Mouse (Mus musculus) liver, embryonic 13.5 days (tissue): ENCODE results near the gene E2f4. TPM values are rescaled to one million over a fixed set of nuclear protein-coding genes. Genes with fewer than 3 reads are reported as not detected.

Experiments used
- ATAC-seq: fragments of 200-750 bp; cut with Nextera tagmentation; 2 replicates; pipeline ENCODE4 v1.8.0; 2017; ENCODE audit warnings: low read depth, mild to moderate bottlenecking, moderate number of reproducible peaks, moderate library complexity
- DNase-seq: peaks from one replicate; pipeline ENCODE4 v3.0.0; 2022
- H3K27ac ChIP-seq: fragments of 300-500 bp; sonication (generic); 2 replicates; pipeline ENCODE4 v1.5.1; 2015; ENCODE audit warnings: moderate library complexity, mild to moderate bottlenecking, inconsistent platforms
- H3K27me3 ChIP-seq: fragments of 300-500 bp; sonication (generic); 2 replicates; pipeline ENCODE4 v1.6.1; 2015; ENCODE audit warnings: mild to moderate bottlenecking, inconsistent platforms
- H3K36me3 ChIP-seq: fragments of 300-500 bp; sonication (generic); 2 replicates; pipeline ENCODE4 v1.6.1; 2015; ENCODE audit warnings: mild to moderate bottlenecking, inconsistent platforms
- H3K4me1 ChIP-seq: fragments of 300-500 bp; sonication (generic); replicated peaks from 2 replicates; pipeline ENCODE4 v1.6.1; 2015; ENCODE audit warnings: inconsistent platforms
- H3K4me2 ChIP-seq: fragments of 300-500 bp; sonication (generic); 2 replicates; pipeline ENCODE4 v1.6.1; 2015; ENCODE audit warnings: inconsistent platforms, mild to moderate bottlenecking, moderate library complexity
- H3K4me3 ChIP-seq: fragments of 300-500 bp; sonication (generic); replicated peaks from 2 replicates; pipeline ENCODE4 v1.5.1; 2015; ENCODE audit warnings: mild to moderate bottlenecking, inconsistent platforms
- H3K9ac ChIP-seq: fragments of 300-500 bp; sonication (generic); 2 replicates; pipeline ENCODE4 v1.6.1; 2015; ENCODE audit warnings: mild to moderate bottlenecking, inconsistent platforms
- H3K9me3 ChIP-seq: fragments of 300-500 bp; sonication (generic); replicated peaks from 2 replicates; pipeline ENCODE4 v1.6.1; 2016; ENCODE audit warnings: inconsistent platforms
- WGBS: fragments of 180-500 bp; shearing (Covaris S2); methylation state at CpG from one replicate; pipeline ENCODE4 v1.1.7; 2015; ENCODE audit not compliant: insufficient replicate concordance; 5-methylcytosine and 5-hydroxymethylcytosine counted together
- polyA plus RNA-seq: library from polyadenylated mRNA; unstranded; fragments of >200 nt; fragmentation: Nextera tagmentation; extraction: Ambion mirVana; gene quantifications from 2 replicates; pipeline ENCODE4 v1.2.1, GENCODE M21; 2015

Gene E2f4
- polyA plus RNA-seq, 1 experiment from 2014 or later, result 187 TPM

DNA sequence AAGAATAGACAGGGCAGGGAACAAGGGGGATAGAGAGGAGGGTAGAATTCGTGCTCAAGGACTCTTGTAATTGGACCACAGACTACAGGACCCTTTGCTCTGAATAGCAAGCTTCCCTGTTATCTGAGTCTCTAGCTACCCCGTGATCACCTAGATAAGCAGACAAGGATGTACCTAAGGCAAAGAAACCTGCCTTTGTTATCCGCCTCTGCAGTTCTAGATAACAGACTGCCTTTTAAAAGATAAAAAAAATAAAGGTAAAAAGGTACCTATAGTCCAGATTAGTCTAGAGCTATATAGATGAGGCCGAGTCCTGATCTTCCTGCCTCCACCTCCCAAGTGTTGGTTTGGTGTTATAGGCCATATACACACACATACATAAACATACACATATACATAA lies 45.3 kb downstream of the E2f4 start:
- Histone ChIP-seq H3K4me2 (no peak overlapping the region), H3K9me3 (no peaks in the 10 kb centered on the region), H3K27ac (no peak overlapping the region), H3K4me3 (no peak overlapping the region), H3K36me3 (peaks cover 1% of the 10 kb centered on the region; the same call in 1 of the 2 replicates), H3K9ac (no peak overlapping the region), H3K27me3 (peaks cover 18% of the 10 kb centered on the region), H3K4me1 (peaks cover 90% of the 10 kb centered on the region)
- 47% methylated on average over 4 of the region's 4 CpGs for WGBS
- DNase-seq, result no peak
- ATAC-seq, result no peak

DNA sequence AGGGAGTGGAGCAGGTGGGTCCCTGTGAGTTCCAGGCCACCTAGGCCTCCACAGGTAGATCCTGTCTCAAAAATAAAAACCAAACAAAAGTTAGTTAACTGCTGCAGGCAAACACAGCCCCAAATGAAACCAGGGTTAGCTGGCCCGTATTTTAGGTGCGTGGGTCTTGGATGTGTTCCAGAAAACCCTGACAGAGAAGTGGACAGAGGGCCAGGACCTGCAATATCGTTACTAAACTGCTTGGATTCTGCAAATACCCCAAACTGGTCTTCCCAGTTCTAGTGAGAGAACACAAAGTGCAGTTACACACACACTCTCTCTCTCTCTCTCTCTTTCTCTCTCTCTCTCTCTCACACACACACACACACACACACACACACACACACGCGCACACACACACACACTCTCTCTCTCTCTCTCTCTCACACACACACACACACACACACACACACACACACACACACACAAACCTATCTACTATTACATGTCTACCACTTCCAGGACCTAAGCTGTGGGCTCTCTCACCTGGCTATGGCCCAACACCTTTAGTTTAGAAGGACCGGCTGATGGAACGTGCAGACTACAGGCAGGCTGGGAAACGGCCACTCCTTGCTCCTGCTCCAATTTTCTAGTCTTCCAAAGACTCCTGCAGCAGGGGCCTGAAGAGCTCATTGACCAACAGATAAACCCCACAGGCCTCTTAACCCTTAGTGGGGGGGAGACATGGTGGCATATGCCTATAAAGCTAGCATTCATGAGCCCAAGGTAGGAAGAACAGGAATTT lies 46.5 kb downstream of the E2f4 start:
- Histone ChIP-seq H3K9ac (no peak overlapping the region), H3K27me3 (peaks cover 30% of the 10 kb centered on the region), H3K4me3 (no peak overlapping the region), H3K27ac (no peak overlapping the region), H3K4me1 (peaks cover 90% of the 10 kb centered on the region), H3K9me3 (no peaks in the 10 kb centered on the region), H3K36me3 (no peaks in the 10 kb centered on the region), H3K4me2 (0 out of 2 replicates have a peak overlapping the region, but pooled peaks have one; percentile 10)
- DNase-seq, result no peak
- ATAC-seq, result no peak
- 63% methylated on average over 7 of the region's 8 CpGs for WGBS

DNA sequence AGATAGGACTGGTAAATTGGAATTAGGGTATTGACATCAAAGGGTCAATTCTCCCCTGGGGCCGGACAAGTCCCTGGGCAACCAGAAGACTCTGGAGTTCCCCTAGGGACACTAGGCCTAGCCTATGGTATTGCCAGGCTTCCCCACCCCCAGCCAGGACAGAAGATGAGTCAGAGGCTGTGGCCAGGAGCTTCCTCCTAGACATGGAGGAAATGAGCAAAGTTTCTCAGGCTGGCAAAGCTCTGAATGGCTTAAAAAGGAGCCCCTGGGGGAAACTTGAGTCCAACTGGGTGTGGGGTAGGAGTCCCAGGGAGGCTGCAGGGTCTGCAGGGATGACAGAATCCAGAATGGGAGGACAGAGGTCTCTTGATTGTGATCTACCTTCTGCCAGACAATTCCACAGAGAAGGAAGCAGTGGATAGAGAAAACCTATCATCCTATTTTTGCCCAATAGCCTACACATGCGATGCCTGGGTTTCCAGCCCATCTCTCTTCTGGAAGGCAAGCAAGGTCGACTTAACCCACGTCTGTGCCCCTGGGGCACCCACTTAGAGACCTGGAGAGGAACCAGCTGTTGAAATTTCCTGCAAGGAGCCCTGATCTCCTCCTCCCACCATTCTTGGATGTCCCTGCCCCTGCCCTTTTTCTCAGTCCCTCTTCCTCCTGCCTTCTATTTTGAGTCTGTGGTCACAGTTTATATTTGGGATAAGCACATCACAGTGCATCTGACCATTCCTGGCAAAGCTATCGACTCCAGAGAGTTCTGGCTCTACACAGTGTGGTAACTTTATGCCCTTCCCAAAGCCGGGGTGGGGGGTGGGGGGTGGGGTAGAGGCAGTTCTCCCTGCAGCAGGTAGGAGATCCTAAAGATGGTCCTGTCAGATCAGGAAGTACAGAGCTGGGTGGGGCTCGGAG lies 47.9 kb downstream of the E2f4 start:
- DNase-seq, result no peak
- Histone ChIP-seq H3K9me3 (no peaks in the 10 kb centered on the region), H3K9ac (no peak overlapping the region), H3K27ac (0 out of 2 replicates have a peak overlapping the region, but pooled peaks have one; percentile 19), H3K4me1 (peaks cover 82% of the 10 kb centered on the region), H3K27me3 (peaks cover 43% of the 10 kb centered on the region), H3K36me3 (no peaks in the 10 kb centered on the region), H3K4me2 (peak overlapping the region; percentile 95), H3K4me3 (no peak overlapping the region)
- no peak for ATAC-seq
- WGBS, result 28% methylated on average over 7 of the region's 7 CpGs

DNA sequence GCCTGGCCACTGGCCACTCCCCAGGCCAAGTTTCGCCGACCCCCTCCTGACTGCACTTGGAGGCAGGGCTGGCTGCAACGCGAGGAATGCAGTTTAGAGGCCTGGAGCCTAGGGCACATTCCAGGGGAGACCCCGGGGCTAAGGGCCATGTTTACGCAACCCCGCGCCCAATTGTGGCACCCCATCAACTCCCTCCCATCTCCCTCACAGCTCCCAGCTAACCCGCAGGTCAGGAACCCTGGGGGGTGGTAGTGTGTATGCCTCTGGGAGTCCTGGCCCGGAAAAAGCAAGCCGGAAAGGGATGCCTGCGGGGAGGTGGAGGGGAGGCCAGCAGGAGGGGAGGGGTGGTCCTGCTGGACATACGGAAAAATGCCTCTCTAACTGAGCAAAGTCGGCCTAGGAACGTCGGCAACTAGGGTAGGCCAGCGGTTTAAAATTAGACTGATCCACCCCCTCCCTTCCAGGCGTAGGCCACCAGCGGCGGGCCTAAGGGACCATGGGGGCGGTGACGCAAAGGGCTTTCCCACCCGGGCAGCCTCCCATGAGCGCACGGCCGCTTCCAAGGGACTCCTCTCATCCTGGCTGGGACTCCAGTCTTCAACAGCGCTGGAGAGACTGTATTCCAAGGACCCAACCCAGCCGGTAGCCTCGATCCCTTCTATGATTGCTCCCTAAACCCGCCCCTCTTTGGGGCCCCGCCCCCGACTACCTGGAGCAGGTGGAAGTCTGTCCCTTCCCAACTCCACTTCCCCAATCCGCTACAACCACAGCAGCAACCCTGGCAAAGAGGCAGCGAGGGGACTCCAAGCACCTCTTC lies 49.4 kb downstream of the E2f4 start:
- no peaks in the 10 kb centered on the region for H3K9me3 ChIP-seq
- peaks cover 58% of the 10 kb centered on the region for H3K27me3 ChIP-seq

DNA sequence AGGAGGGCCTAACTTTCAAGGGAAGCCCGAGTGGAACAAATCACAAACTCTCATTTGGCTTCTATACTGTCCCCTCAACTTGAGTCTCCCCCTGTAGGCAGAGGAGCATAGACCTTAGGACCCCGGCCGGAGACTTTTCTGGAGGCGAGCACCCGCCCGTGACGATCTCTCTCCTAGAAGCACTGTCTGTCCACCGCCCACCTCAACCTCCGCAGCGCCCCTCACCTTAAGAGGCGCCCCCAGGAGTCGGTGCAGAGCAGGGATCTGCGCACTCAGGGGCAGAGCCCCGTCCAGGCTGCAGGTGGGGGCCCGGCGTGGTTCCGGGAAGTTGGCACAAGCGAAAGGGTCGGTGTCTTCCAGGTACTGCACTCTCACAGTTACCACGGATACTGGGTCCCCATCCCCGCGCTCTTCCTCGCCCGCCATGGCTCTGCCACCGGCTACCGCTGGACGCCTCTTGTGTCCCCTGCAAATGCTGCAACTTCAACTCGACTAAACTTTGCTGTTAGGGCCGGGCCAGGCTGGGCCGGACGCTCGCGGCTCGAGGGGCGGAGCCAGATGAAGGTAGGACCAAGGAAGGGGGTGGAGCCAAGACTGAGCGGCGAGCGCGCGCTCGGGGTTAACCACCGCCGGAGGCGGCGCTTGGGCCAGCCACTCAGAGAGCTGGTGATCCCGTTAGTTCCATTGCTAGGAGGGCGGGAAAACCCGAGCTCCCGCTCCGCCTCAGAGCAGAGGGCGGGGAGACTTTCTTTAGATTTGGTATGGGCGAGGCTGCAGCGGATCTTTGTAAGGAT lies 50.2 kb downstream of the E2f4 start, which contains the start of gene Fhod1:
Fhod1 (minus strand) TSS at position 526 of the 794 bp plus-strand sequence.
- Histone ChIP-seq H3K9ac (peak within 1 kb of the TSS; percentile 79), H3K4me3 (peak within 1 kb of the TSS; percentile 72), H3K4me2 (peak within 1 kb of the TSS; percentile 95), H3K27ac (peak within 1 kb of the TSS; percentile 60), H3K27me3 (peaks cover 65% of the 10 kb centered on the region), H3K4me1 (peaks cover 62% of the 10 kb centered on the region), H3K9me3 (no peaks in the 10 kb centered on the region), H3K36me3 (no peaks in the 10 kb centered on the region)
- DNase-seq (peak; percentile 87), ATAC-seq (peak; percentile 90)
- under 1% methylated on average over 53 of the region's 53 CpGs for WGBS

More for the DNA sequence above, 49.4 kb downstream of the E2f4 start:
- Histone ChIP-seq H3K4me3 (peak overlapping the region; percentile 72), H3K9ac (peak overlapping the region; percentile 79), H3K27ac (peak overlapping the region; percentile 60), H3K4me2 (peak overlapping the region; percentile 95), H3K4me1 (peaks cover 69% of the 10 kb centered on the region), H3K36me3 (no peaks in the 10 kb centered on the region)
- ATAC-seq, result peak; percentile 2; the same call in 1 of the 2 replicates
- WGBS, result 8% methylated on average over 34 of the region's 34 CpGs
- no peak for DNase-seq

DNA sequence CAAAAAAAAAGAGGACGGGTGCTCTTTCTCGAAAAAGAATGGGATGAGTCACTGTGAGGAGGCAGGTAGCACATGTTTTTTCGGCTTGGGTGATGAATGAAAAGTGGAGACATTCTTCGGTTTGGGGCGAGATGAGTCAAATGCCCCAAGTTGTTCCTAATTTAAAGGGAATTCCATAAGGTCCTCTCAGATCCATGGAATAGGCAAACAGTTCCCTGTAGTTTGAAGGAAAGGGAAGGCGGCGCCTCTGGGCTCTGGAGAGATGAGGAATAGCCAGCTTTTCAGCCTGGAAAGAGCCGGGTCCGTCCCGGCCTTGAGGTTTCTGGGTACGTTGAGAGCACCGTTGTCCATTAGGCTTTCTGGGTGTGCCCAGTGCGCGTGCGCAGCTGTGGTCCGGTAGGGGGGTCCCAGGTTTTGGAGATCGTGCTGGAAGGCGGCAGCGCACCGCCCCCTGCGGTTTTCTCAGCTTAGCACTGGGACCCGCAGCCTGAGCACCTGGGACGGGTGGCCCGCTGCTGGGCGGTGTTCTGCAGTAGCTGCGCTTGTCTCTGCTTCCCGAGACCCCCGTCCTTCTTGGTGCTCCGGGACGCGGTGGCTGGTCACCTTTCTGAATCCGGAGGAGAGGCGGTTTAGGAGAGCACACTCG lies 51.1 kb downstream of the E2f4 start, which contains the start of gene Slc9a5:
Slc9a5 (plus strand) TSS at position 394 of the 646 bp plus-strand sequence.
- under 1% methylated on average over 34 of the region's 34 CpGs for WGBS
- Histone ChIP-seq H3K36me3 (no peaks in the 10 kb centered on the region), H3K4me3 (peak within 1 kb of the TSS; percentile 72), H3K4me2 (peak within 1 kb of the TSS; percentile 95), H3K4me1 (peaks cover 54% of the 10 kb centered on the region), H3K9me3 (no peaks in the 10 kb centered on the region), H3K27me3 (peaks cover 74% of the 10 kb centered on the region), H3K27ac (no peak within 1 kb of the TSS; the same call in 1 of the 2 replicates), H3K9ac (peak within 1 kb of the TSS; percentile 79)
- no peak for ATAC-seq
- no peak for DNase-seq

DNA sequence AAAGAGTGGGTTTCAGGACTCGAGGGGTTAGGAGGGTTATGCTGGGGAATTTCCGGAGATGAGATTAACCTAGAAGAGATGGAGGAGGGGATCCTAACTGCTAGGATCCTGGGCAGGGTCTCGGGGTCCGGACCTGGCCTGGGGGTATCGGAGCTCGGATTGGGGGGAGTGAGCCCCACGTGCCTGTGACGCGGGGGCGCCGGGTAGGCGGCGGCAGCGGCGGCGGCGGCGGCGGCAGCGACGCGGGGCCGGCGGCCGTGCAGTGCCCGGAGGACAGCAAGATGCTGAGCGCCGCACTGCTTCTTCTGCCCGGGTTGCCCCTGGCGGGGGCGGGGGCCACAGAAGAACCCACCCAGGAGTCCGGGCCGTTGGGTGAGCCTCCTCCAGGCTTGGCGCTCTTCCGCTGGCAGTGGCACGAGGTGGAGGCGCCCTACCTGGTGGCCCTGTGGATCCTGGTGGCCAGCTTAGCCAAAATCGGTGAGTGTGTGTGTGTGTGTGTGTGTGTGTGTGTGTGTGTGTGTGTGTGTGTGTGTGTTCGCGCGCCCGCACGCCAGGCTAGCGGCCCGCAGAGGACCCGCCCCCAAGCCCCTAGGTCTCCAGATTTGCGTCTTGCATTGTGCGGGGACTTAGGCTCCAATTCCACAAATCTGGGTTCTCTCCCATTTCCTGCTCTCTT lies 51.8 kb downstream of the E2f4 start:
- WGBS, result 1% methylated on average over 38 of the region's 48 CpGs
- DNase-seq, result no peak
- Histone ChIP-seq H3K27me3 (peaks cover 77% of the 10 kb centered on the region), H3K9me3 (no peaks in the 10 kb centered on the region), H3K9ac (peak overlapping the region; percentile 51), H3K4me3 (peak overlapping the region; percentile 72), H3K4me2 (peak overlapping the region; percentile 95), H3K36me3 (no peaks in the 10 kb centered on the region), H3K4me1 (peaks cover 50% of the 10 kb centered on the region), H3K27ac (no peak overlapping the region)
- no peak for ATAC-seq

DNA sequence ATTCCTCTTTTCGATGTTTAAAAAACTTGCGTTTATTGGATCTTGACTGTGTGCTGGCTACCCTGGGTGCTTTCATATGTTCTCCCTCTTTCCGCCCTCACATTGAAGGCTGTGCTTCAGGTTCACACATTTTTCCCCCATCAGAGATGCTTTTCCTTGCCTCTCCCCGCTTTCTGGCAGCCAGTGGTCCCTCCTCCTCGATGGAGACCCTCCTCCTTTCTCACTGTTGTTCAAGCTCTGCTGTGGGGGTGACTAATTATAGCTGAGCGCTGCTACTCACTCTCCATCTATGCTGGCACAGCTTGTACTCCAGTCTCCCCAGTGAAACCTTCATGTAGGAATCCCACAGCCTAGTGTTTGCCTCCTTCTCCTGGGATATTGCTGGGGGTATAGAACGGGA lies 52.7 kb downstream of the E2f4 start:
- H3K4me2 ChIP-seq, result no peak overlapping the region
- H3K9me3 ChIP-seq, result no peaks in the 10 kb centered on the region
- H3K4me3 ChIP-seq, result no peak overlapping the region
- no peak overlapping the region for H3K27ac ChIP-seq
- peaks cover 40% of the 10 kb centered on the region for H3K4me1 ChIP-seq
- no peak overlapping the region for H3K9ac ChIP-seq
- WGBS, result 54% methylated on average over 7 of the region's 7 CpGs
- ATAC-seq (no peak), DNase-seq (no peak)
- no peaks in the 10 kb centered on the region for H3K36me3 ChIP-seq
- H3K27me3 ChIP-seq, result peaks cover 77% of the 10 kb centered on the region

DNA sequence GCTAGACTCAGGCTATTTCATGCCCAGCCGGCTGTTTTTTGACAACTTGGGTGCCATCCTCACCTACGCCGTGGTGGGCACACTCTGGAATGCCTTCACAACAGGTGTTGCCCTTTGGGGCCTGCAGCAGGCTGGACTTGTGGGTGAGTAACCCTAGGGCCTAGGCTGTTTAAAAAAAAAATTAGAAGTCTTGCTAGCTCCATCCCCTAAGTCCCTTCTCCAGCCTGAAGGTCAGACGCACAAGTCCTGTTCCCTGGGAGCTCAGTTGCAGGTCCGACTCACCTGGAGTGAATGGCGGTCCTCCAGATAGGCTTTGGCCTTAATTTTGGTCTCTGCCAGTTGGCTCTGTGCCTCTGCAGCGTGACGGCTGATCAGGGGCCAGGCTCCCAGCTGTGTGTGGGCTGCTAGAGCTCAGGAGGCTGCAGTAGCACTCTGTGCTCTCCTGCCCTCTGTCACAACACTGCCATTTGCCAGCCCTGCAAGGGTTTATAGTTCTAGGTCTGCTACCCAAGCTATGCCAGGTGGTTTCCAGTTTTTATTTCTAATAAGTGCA lies 56.2 kb downstream of the E2f4 start:
- 78% methylated on average over 8 of the region's 8 CpGs for WGBS
- Histone ChIP-seq H3K4me2 (no peak overlapping the region), H3K4me1 (peaks cover 9% of the 10 kb centered on the region), H3K36me3 (no peaks in the 10 kb centered on the region), H3K27me3 (peaks cover 50% of the 10 kb centered on the region), H3K9me3 (no peaks in the 10 kb centered on the region), H3K9ac (no peak overlapping the region), H3K4me3 (no peak overlapping the region), H3K27ac (no peak overlapping the region)
- ATAC-seq (no peak), DNase-seq (no peak)
